Mouse (Mus musculus) embryonic facial prominence, embryonic 13.5 days (tissue): ENCODE measurements around the gene Farp2. TPM values are rescaled to one million over a fixed set of nuclear protein-coding genes. Genes with fewer than 3 reads are reported as not detected.

Source experiments
- ATAC-seq: fragments of 200-750 bp; cut with Nextera tagmentation; 2 replicates; pipeline ENCODE4 v1.8.0; 2017; ENCODE audit warnings: low read depth; ENCODE audit not compliant: insufficient number of reproducible peaks, insufficient read depth, low FRiP score, low TSS enrichment
- H3K27ac ChIP-seq: fragments of 300-500 bp; sonication (generic); 2 replicates; pipeline ENCODE4 v1.5.1; 2015; ENCODE audit warnings: moderate library complexity, mild to moderate bottlenecking, inconsistent platforms
- H3K27me3 ChIP-seq: fragments of 300-500 bp; sonication (generic); 2 replicates; pipeline ENCODE4 v1.6.1; 2015; ENCODE audit warnings: mild to moderate bottlenecking, inconsistent platforms
- H3K36me3 ChIP-seq: fragments of 300-500 bp; sonication (generic); 2 replicates; pipeline ENCODE4 v1.6.1; 2015; ENCODE audit warnings: mild to moderate bottlenecking, inconsistent platforms
- H3K4me1 ChIP-seq: fragments of 300-500 bp; sonication (generic); 2 replicates; pipeline ENCODE4 v1.6.1; 2015; ENCODE audit warnings: inconsistent platforms
- H3K4me2 ChIP-seq: fragments of 300-500 bp; sonication (generic); 2 replicates; pipeline ENCODE4 v1.6.1; 2015; ENCODE audit warnings: moderate library complexity, mild to moderate bottlenecking, inconsistent platforms
- H3K4me3 ChIP-seq: fragments of 300-500 bp; sonication (generic); 2 replicates; pipeline ENCODE4 v1.5.1; 2015; ENCODE audit warnings: mild to moderate bottlenecking, inconsistent platforms
- H3K9ac ChIP-seq: fragments of 300-500 bp; sonication (generic); 2 replicates; pipeline ENCODE4 v1.6.1; 2015; ENCODE audit warnings: mild to moderate bottlenecking, inconsistent platforms
- H3K9me3 ChIP-seq: fragments of 300-500 bp; sonication (generic); 2 replicates; pipeline ENCODE4 v1.6.1; 2016; ENCODE audit warnings: inconsistent platforms
- WGBS: fragments of 180-500 bp; shearing (Covaris S2); methylation state at CpG from one replicate; pipeline ENCODE4 v1.1.7; 2015; ENCODE audit warnings: mixed read lengths; 5-methylcytosine and 5-hydroxymethylcytosine counted together
- polyA plus RNA-seq: library from polyadenylated mRNA; unstranded; fragments of >200 nt; fragmentation: Nextera tagmentation; extraction: Ambion mirVana; gene quantifications from 2 replicates; pipeline ENCODE4 v1.2.1, GENCODE M21; 2015

Gene Farp2
- polyA plus RNA-seq, 1 experiment from 2014 or later, result 10.5 TPM

- Histone ChIP-seq H3K4me3 (no peak overlapping the region), H3K27ac (no peak overlapping the region), H3K36me3 (peaks cover 19% of the 10 kb centered on the region), H3K4me2 (no peak overlapping the region), H3K4me1 (no peaks in the 10 kb centered on the region), H3K9me3 (no peaks in the 10 kb centered on the region), H3K9ac (no peak overlapping the region), H3K27me3 (no peaks in the 10 kb centered on the region)
- 74% methylated on average over 1 of the region's 1 CpGs for WGBS
- no peak for ATAC-seq
These were observed 51.8 kb downstream of the Farp2 start for GRCm38 (mm10) chr1:93563649-93564048.

- peaks cover 24% of the 10 kb centered on the region for H3K36me3 ChIP-seq
- 82% methylated on average over 3 of the region's 3 CpGs for WGBS
- H3K27me3 ChIP-seq, result no peaks in the 10 kb centered on the region
- H3K4me1 ChIP-seq, result no peaks in the 10 kb centered on the region
- H3K4me2 ChIP-seq, result no peak overlapping the region
- H3K27ac ChIP-seq, result no peak overlapping the region
- no peak overlapping the region for H3K9ac ChIP-seq
- H3K4me3 ChIP-seq, result no peak overlapping the region
- ATAC-seq, result no peak
- H3K9me3 ChIP-seq, result no peaks in the 10 kb centered on the region
These were observed 52.9 kb downstream of the Farp2 start for GRCm38 (mm10) chr1:93564781-93565180.

- 47% methylated on average over 3 of the region's 3 CpGs for WGBS
- Histone ChIP-seq H3K9me3 (no peaks in the 10 kb centered on the region), H3K4me3 (no peak overlapping the region), H3K4me2 (no peak overlapping the region), H3K36me3 (peaks cover 39% of the 10 kb centered on the region), H3K4me1 (no peaks in the 10 kb centered on the region), H3K27me3 (no peaks in the 10 kb centered on the region), H3K27ac (no peak overlapping the region), H3K9ac (no peak overlapping the region)
- no peak for ATAC-seq
These were observed 55.1 kb downstream of the Farp2 start for GRCm38 (mm10) chr1:93567013-93567412.

GRCm38 (mm10) chr1:93567717-93568497 lies 56.0 kb downstream of the Farp2 start:
- Histone ChIP-seq H3K9ac (no peak overlapping the region), H3K27ac (no peak overlapping the region), H3K9me3 (no peaks in the 10 kb centered on the region), H3K36me3 (peaks cover 37% of the 10 kb centered on the region), H3K4me2 (no peak overlapping the region), H3K4me3 (no peak overlapping the region), H3K4me1 (no peaks in the 10 kb centered on the region), H3K27me3 (no peaks in the 10 kb centered on the region)
- 83% methylated on average over 9 of the region's 9 CpGs for WGBS
- ATAC-seq, result no peak

DNA sequence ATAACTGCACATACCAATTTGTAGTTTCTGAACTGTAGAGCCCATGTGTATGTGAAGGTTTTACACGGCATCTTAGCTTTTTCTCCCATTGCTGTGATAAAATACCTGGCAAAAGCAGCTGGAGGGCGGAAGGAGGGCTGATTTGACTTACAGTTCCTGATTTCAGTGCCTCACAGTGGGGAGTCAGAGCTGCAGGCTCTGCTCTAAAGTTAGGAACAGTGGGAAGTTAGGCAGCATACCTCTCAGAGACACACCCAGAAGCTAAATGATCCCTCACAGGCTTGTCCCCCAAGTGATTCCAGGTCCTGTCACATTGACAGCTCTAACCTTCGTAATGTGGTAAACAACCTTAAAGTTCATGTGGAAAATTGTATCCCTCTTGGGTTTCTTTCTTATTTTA lies 65.2 kb downstream of the Farp2 start:
- ATAC-seq, result no peak
- Histone ChIP-seq H3K4me1 (no peaks in the 10 kb centered on the region), H3K4me2 (no peak overlapping the region), H3K36me3 (peaks cover 48% of the 10 kb centered on the region), H3K9me3 (no peaks in the 10 kb centered on the region), H3K4me3 (no peak overlapping the region), H3K9ac (no peak overlapping the region), H3K27ac (no peak overlapping the region), H3K27me3 (no peaks in the 10 kb centered on the region)
- 69% methylated on average over 3 of the region's 3 CpGs for WGBS

- ATAC-seq, result no peak
- no peak overlapping the region for H3K9ac ChIP-seq
- H3K4me1 ChIP-seq, result no peaks in the 10 kb centered on the region
- no peak overlapping the region for H3K4me3 ChIP-seq
- H3K9me3 ChIP-seq, result no peaks in the 10 kb centered on the region
- WGBS, result 84% methylated on average over 4 of the region's 4 CpGs
- peaks cover 50% of the 10 kb centered on the region for H3K36me3 ChIP-seq
- H3K4me2 ChIP-seq, result no peak overlapping the region
- H3K27ac ChIP-seq, result no peak overlapping the region
- H3K27me3 ChIP-seq, result no peaks in the 10 kb centered on the region
These were observed 66.0 kb downstream of the Farp2 start for GRCm38 (mm10) chr1:93577861-93578260.

- Histone ChIP-seq H3K4me3 (no peak overlapping the region), H3K9ac (no peak overlapping the region)
- ATAC-seq, result no peak
These were observed 69.7 kb downstream of the Farp2 start for GRCm38 (mm10) chr1:93581545-93581944.

DNA sequence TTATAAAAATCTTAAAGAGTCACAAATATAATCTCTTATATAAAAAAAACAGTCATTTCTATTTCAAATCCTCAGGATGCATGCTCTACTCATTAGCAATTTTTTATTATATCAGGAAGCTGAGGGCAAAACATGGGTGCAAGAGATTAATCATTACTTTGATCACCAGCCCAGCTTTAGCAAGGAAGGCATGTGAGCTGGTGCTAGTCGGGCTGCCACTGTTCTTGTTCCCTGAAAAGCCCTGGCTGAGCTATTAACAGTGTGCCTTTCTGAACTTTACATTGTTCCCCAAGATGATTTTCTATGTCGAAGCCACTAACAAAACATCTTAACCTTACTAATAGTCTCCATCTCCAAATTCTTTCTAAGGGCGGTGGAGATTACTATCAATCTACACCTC lies 76.5 kb downstream of the Farp2 start:
- WGBS, result 86% methylated on average over 3 of the region's 3 CpGs

More at GRCm38 (mm10) chr1:93581545-93581944, 69.7 kb downstream of the Farp2 start:
- Histone ChIP-seq H3K27me3 (no peaks in the 10 kb centered on the region), H3K27ac (no peak overlapping the region), H3K4me2 (no peak overlapping the region), H3K4me1 (no peaks in the 10 kb centered on the region), H3K9me3 (no peaks in the 10 kb centered on the region), H3K36me3 (peaks cover 55% of the 10 kb centered on the region)
- WGBS, result 93% methylated on average over 7 of the region's 7 CpGs

DNA sequence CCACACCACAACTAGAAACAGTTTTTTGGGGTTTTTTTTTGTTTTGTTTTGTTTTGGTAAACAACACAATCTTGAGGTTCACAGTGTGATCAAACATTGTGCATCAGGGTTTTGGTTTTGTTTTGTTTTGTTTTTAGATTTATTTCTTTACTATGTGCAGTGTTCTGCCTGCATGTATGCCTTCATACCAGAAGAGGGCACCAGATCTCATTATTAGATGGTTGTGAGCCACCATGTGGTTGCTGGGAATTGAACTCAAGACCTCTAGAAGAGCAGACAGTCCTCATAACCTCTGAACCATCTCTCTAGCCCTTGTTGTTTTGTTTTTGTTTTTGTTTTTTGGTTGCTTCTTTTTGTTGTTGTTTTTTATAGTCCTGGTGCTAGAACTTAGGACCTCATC lies 82.1 kb downstream of the Farp2 start:
- H3K4me2 ChIP-seq, result no peak overlapping the region
- H3K9me3 ChIP-seq, result no peaks in the 10 kb centered on the region; the same call in 1 of the 2 replicates
- H3K27ac ChIP-seq, result no peak overlapping the region
- H3K4me3 ChIP-seq, result no peak overlapping the region
- H3K4me1 ChIP-seq, result no peaks in the 10 kb centered on the region
- H3K36me3 ChIP-seq, result peaks cover 27% of the 10 kb centered on the region; the same call in 1 of the 2 replicates
- no peaks in the 10 kb centered on the region for H3K27me3 ChIP-seq
- ATAC-seq, result no peak
- no peak overlapping the region for H3K9ac ChIP-seq

More for the DNA sequence above, 76.5 kb downstream of the Farp2 start:
- H3K9me3 ChIP-seq, result no peaks in the 10 kb centered on the region
- no peak overlapping the region for H3K4me3 ChIP-seq
- H3K9ac ChIP-seq, result no peak overlapping the region
- no peak overlapping the region for H3K27ac ChIP-seq
- H3K27me3 ChIP-seq, result no peaks in the 10 kb centered on the region
- no peak for ATAC-seq
- no peaks in the 10 kb centered on the region for H3K4me1 ChIP-seq
- peaks cover 17% of the 10 kb centered on the region for H3K36me3 ChIP-seq
- no peak overlapping the region for H3K4me2 ChIP-seq

GRCm38 (mm10) chr1:93595916-93596315 lies 84.0 kb downstream of the Farp2 start:
- Histone ChIP-seq H3K4me3 (no peak overlapping the region), H3K4me2 (no peak overlapping the region), H3K27me3 (no peaks in the 10 kb centered on the region), H3K4me1 (no peaks in the 10 kb centered on the region), H3K9me3 (no peaks in the 10 kb centered on the region; the same call in 1 of the 2 replicates), H3K36me3 (peaks cover 24% of the 10 kb centered on the region; the same call in 1 of the 2 replicates), H3K27ac (no peak overlapping the region), H3K9ac (no peak overlapping the region)
- 62% methylated on average over 6 of the region's 6 CpGs for WGBS
- no peak for ATAC-seq

DNA sequence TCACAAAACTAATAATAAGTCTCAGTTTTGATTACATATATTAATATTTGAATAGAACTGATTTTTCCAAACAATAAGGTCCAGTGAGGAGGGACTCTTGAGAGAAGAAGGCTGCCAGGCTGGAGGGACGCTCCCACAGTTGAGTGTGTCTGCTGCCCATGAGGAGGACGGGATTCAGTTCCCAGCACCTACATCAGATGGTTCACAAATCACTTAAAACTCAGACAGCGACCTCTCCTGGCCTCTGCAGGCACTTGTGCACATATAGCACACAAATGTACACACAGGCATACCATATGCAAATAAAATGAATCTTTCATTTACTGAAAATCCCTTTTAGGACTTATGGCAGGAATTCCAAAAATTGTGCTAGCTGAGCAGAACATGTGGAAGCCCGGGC lies 91.0 kb downstream of the Farp2 start:
- no peaks in the 10 kb centered on the region for H3K4me1 ChIP-seq
- no peak overlapping the region for H3K4me2 ChIP-seq
- H3K9ac ChIP-seq, result no peak overlapping the region
- no peak for ATAC-seq
- no peak overlapping the region for H3K4me3 ChIP-seq
- 82% methylated on average over 4 of the region's 4 CpGs for WGBS
- H3K27ac ChIP-seq, result no peak overlapping the region
- peaks cover 11% of the 10 kb centered on the region for H3K36me3 ChIP-seq
- H3K9me3 ChIP-seq, result peaks cover 3% of the 10 kb centered on the region; the same call in 1 of the 2 replicates
- no peaks in the 10 kb centered on the region for H3K27me3 ChIP-seq

GRCm38 (mm10) chr1:93603921-93604320 lies 92.0 kb downstream of the Farp2 start:
- no peaks in the 10 kb centered on the region for H3K4me1 ChIP-seq
- peaks cover 3% of the 10 kb centered on the region; the same call in 1 of the 2 replicates for H3K9me3 ChIP-seq
- H3K4me2 ChIP-seq, result no peak overlapping the region
- H3K36me3 ChIP-seq, result peaks cover 11% of the 10 kb centered on the region
- no peaks in the 10 kb centered on the region for H3K27me3 ChIP-seq
- no peak for ATAC-seq
- no peak overlapping the region for H3K9ac ChIP-seq
- WGBS, result 88% methylated on average over 12 of the region's 12 CpGs
- no peak overlapping the region for H3K4me3 ChIP-seq
- no peak overlapping the region for H3K27ac ChIP-seq
